Comparison of ENCODE assay signal across 13 mouse cellular contexts in the genomic region with DNA sequence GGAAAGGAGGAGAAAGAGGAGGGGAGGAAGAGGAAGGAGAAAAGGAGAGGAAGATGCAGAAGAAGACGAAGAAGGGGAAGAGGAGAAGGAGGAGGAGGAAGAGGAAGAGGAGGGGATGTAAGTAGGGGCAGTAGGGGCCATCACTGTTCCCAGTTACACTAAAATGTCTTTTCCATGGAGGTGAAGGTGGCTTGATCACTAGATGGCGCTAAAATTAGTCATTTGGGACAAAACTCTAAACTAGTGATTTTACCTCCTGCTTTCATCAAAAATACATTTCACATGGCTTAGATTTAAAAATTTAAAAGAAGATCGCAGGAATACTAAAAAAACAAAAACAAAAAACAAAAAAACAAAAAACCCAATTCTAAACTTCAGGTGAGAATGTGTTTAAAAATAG. TPM values are rescaled to one million over a fixed set of nuclear protein-coding genes. Genes with fewer than 3 reads are reported as not detected.
DNase-seq lines count a peak whose midpoint lies in the region; ATAC-seq and TF ChIP-seq lines count a peak whose summit lies in the region.
"Had no signal": no experiment of that assay in that cellular context is flagged by ENCODE, and none has a peak within 500 bp of the region (broad histone marks: within the 10 kb centered on the region; RNA-seq: fewer than 3 reads in every experiment).

No protein-coding gene starts in this region.

- H3K9ac ChIP-seq in kidney, postnatal 0 days (ENCODE audit: low read depth, low read length) = no peak overlapping the region
- H3K9ac ChIP-seq: lung, embryonic 15.5 days; stomach, embryonic 15.5 days had no signal

- H3K36me3 ChIP-seq in kidney, postnatal 0 days (ENCODE audit: insufficient read depth, low read length) = no peaks in the 10 kb centered on the region
- no peaks in the 10 kb centered on the region for H3K36me3 ChIP-seq in thymus, adult 2 months (ENCODE audit: control insufficient read depth, insufficient read depth, low read length)
- H3K36me3 ChIP-seq: lung, embryonic 15.5 days; stomach, embryonic 15.5 days had no signal

- H3K4me3 ChIP-seq in kidney, postnatal 0 days (replicated peaks; ENCODE audit: low read depth, low read length) = no peak overlapping the region
- no peak overlapping the region for H3K4me3 ChIP-seq in thymus, adult 2 months (ENCODE audit: control insufficient read depth, insufficient read depth, low read length)
- H3K4me3 ChIP-seq: lung, embryonic 15.5 days; stomach, embryonic 15.5 days had no signal

- no peak for ATAC-seq in kidney, postnatal 0 days (replicated peaks; ENCODE audit: low FRiP score, low read depth)
- ATAC-seq: inflammation-experienced regulatory T-cells, adult 6 months had no signal

- H3K9me3 ChIP-seq in kidney, postnatal 0 days (replicated peaks; ENCODE audit: low read length) = no peaks in the 10 kb centered on the region
- H3K9me3 ChIP-seq: lung, embryonic 15.5 days; stomach, embryonic 15.5 days had no signal

- peak; percentile 63 for TF ChIP-seq CTCF in kidney, postnatal 0 days (IDR thresholded peaks at IDR 0.05; ENCODE audit: low read depth)
- no peak for TF ChIP-seq CTCF in thymus, adult 2 months (IDR thresholded peaks at IDR 0.05; ENCODE audit: borderline replicate concordance, control insufficient read depth, extremely low read depth, insufficient read depth, low read length, poor library complexity)

- no peaks in the 10 kb centered on the region for H3K27me3 ChIP-seq in kidney, postnatal 0 days (ENCODE audit: insufficient read depth, low read length)
- H3K27me3 ChIP-seq in thymus, adult 2 months (ENCODE audit: control insufficient read depth, insufficient read depth, low read length) = no peaks in the 10 kb centered on the region
- H3K27me3 ChIP-seq: stomach, embryonic 15.5 days had no signal

- no peak for TF ChIP-seq POLR2A in thymus, adult 2 months (IDR thresholded peaks at IDR 0.05; ENCODE audit: control insufficient read depth, extremely low read depth, insufficient read depth, low read length, poor library complexity)

- H3K4me1 ChIP-seq in kidney, postnatal 0 days (replicated peaks; ENCODE audit: insufficient read depth, low read length) = peaks cover 5% of the 10 kb centered on the region; the same call in 1 of the 2 replicates
- H3K4me1 ChIP-seq in thymus, adult 2 months (replicated peaks; ENCODE audit: control insufficient read depth, insufficient read depth, low read length) = no peaks in the 10 kb centered on the region
- H3K4me1 ChIP-seq: stomach, embryonic 15.5 days had no signal

- 36% methylated on average over 3 of the region's 3 CpGs for WGBS in kidney, postnatal 0 days
- WGBS in thymus, adult 2 months = 18% methylated on average over 3 of the region's 3 CpGs

- peak; percentile 69 for DNase-seq in embryo, embryonic 10 days (ENCODE audit: low spot score)
- DNase-seq in embryo, embryonic 9.5 days (ENCODE audit: extremely low spot score) = no peak
- DNase-seq in kidney, postnatal 0 days (ENCODE audit: low spot score) = peak; percentile 60
- no peak for DNase-seq in kidney, postnatal 4 days
- DNase-seq in thymus, postnatal 0 days (ENCODE audit: low spot score) = peak; percentile 18
- DNase-seq in thymus, adult 2 months = no peak
- DNase-seq in ovary, postnatal 14 days (ENCODE audit: low spot score) = no peak
- no peak for DNase-seq in urinary bladder, adult 2 months (ENCODE audit: low spot score)
- DNase-seq: cerebellum, postnatal 25 days; layer of hippocampus, postnatal 36 days had no signal

- no peak overlapping the region for H3K27ac ChIP-seq in kidney, postnatal 0 days
- no peak overlapping the region for H3K27ac ChIP-seq in thymus, adult 2 months (ENCODE audit: control insufficient read depth, insufficient read depth, low read length)
- H3K27ac ChIP-seq: lung, embryonic 15.5 days; stomach, embryonic 15.5 days had no signal

- no peak overlapping the region for H3K4me2 ChIP-seq in kidney, postnatal 0 days (ENCODE audit: low read length)
- H3K4me2 ChIP-seq: lung, embryonic 15.5 days; stomach, embryonic 15.5 days had no signal

RNA-seq across cellular contexts. Expression of a gene that starts 44.8 kb away (rescaled TPM):
- 25.7 and 26.7 TPM in 2 replicates for polyA plus RNA-seq in kidney, postnatal 0 days (2015; fragmentation: Nextera tagmentation; extraction: Ambion mirVana)
- 14.0 and 15.2 TPM in 2 replicates for polyA plus RNA-seq in thymus, postnatal 0 days (2015; fragmentation: Nextera tagmentation; extraction: Ambion mirVana)
- polyA plus RNA-seq in thymus, adult 2 months (2012; rRNA removed) = 23.3 and 25.3 TPM in 2 replicates
- 11.3 and 12.2 TPM in 2 replicates for polyA plus RNA-seq in urinary bladder, adult 2 months (2012; rRNA removed)

RNA-seq across cellular contexts. Expression of a gene that starts 56.1 kb away (rescaled TPM):
- polyA plus RNA-seq in kidney, postnatal 0 days (2015; fragmentation: Nextera tagmentation; extraction: Ambion mirVana) = 19.4 and 21.0 TPM in 2 replicates
- 13.1 and 13.9 TPM in 2 replicates for polyA plus RNA-seq in thymus, postnatal 0 days (2015; fragmentation: Nextera tagmentation; extraction: Ambion mirVana)
- 48.3 and 80.5 TPM in 2 replicates for polyA plus RNA-seq in thymus, adult 2 months (2012; rRNA removed)
- polyA plus RNA-seq in urinary bladder, adult 2 months (2012; rRNA removed) = 22.2 and 25.8 TPM in 2 replicates

Comparison
In these comparisons a context has a peak if more than half of its experiments do, and no peak if none do; other contexts are left out.
1. DNase-seq: peak in embryo, embryonic 10 days (single experiment), kidney, postnatal 0 days (single experiment) and thymus, postnatal 0 days (single experiment); none in embryo, embryonic 9.5 days (single experiment), kidney, postnatal 4 days (0 of 2), thymus, adult 2 months (single experiment), ovary, postnatal 14 days (single experiment) and urinary bladder, adult 2 months (single experiment).